ENCODE assay signal across 8 mouse cellular contexts in the genomic region with DNA sequence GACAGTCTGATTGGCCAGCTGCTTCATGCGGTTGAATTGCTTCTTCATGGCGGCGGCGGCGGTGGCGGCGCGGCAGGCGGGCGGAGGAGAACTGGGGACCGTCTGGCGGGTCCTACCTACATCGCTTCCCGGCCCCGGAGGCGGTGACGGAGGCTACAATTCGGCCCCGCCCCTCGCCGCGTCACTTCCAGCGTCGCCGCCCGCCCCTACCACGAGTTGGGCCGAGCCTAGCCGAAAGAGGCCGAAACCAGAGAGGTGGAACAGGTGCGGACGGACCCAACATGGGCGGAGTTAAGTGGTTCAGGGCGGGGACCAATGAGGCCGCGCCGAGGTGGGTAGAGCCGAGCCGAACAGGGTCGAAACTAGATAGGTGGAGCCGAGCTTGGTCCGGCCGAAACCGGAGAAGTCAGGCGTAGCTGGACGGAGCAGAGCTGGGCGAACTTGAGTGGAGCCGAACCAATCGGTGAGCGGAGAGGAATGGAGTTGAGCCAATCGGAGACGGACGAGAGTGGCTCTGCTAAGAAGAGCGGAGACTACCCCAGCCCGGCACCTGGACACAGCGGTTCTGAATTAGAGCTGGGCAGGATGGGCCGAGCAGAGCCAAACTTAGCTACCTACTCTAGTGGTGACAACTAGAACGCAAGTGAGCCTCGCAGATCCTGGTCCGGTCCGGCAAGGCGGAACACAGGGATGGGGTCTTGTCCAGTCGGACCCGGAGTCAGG. TPM values are rescaled to one million over a fixed set of nuclear protein-coding genes. Genes with fewer than 3 reads are reported as not detected.
A peak's percentile ranks its signal among the peaks of the same experiment; 100 is the strongest.
DNase-seq lines count a peak whose midpoint lies in the region; ATAC-seq and TF ChIP-seq lines count a peak whose summit lies in the region.

Gene Lcmt1 (plus strand): TSS at position 26 of the 723 bp plus-strand sequence.
Gene Arhgap17 (minus strand): TSS at position 157 of the 723 bp plus-strand sequence.

- peak; percentile 97 for DNase-seq in CD4-positive helper T cell, adult 2 months (ENCODE audit: low read depth, low spot score)
- peak; percentile 83 for DNase-seq in brain, embryonic 18.5 days (ENCODE audit: low read depth, low spot score)
- peak; percentile 98 for DNase-seq in kidney, postnatal 0 days (ENCODE audit: low spot score)
- peak; percentile 98 for DNase-seq in liver, embryonic 11.5 days (ENCODE audit: low spot score)
- DNase-seq in naive thymus-derived CD4-positive, alpha-beta T cell, adult 2 months (ENCODE audit: low read depth), result peak; percentile 98

- H3K27me3 ChIP-seq in heart, embryonic 12.5 days (replicated peaks), result no peaks in the 10 kb centered on the region
- H3K27me3 ChIP-seq in kidney, postnatal 0 days (ENCODE audit: insufficient read depth, low read length), result no peaks in the 10 kb centered on the region
- H3K27me3 ChIP-seq in liver, embryonic 11.5 days (replicated peaks; ENCODE audit: control insufficient read depth, insufficient read depth, low read length), result no peaks in the 10 kb centered on the region
- no peaks in the 10 kb centered on the region for H3K27me3 ChIP-seq in stomach, embryonic 14.5 days (ENCODE audit: control insufficient read depth, insufficient read depth, low read length)

- WGBS in heart, embryonic 12.5 days, result under 1% methylated on average over 64 of the region's 64 CpGs
- under 1% methylated on average over 64 of the region's 64 CpGs for WGBS in kidney, postnatal 0 days
- WGBS in liver, embryonic 11.5 days, result under 1% methylated on average over 64 of the region's 64 CpGs
- WGBS in stomach, embryonic 14.5 days, result under 1% methylated on average over 64 of the region's 64 CpGs

- peak within 1 kb of the TSS; percentile 89 for H3K4me3 ChIP-seq in heart, embryonic 12.5 days
- peak within 1 kb of the TSS; percentile 87 for H3K4me3 ChIP-seq in kidney, postnatal 0 days (replicated peaks; ENCODE audit: low read depth, low read length)
- peak within 1 kb of the TSS; percentile 79 for H3K4me3 ChIP-seq in liver, embryonic 11.5 days (ENCODE audit: low read depth, low read length)
- peak within 1 kb of the TSS; percentile 65 for H3K4me3 ChIP-seq in stomach, embryonic 14.5 days (ENCODE audit: low read depth, low read length)

- peaks cover 40% of the 10 kb centered on the region for H3K4me1 ChIP-seq in heart, embryonic 12.5 days (replicated peaks)
- peaks cover 20% of the 10 kb centered on the region for H3K4me1 ChIP-seq in kidney, postnatal 0 days (replicated peaks; ENCODE audit: insufficient read depth, low read length)
- peaks cover 39% of the 10 kb centered on the region for H3K4me1 ChIP-seq in liver, embryonic 11.5 days (replicated peaks; ENCODE audit: control insufficient read depth, insufficient read depth, low read length)
- peaks cover 13% of the 10 kb centered on the region for H3K4me1 ChIP-seq in stomach, embryonic 14.5 days (ENCODE audit: control insufficient read depth, insufficient read depth, low read length)

- H3K27ac ChIP-seq in heart, embryonic 12.5 days (ENCODE audit: poor library complexity, severe bottlenecking), result peak within 1 kb of the TSS; percentile 89
- H3K27ac ChIP-seq in kidney, postnatal 0 days, result peak within 1 kb of the TSS; percentile 86
- peak within 1 kb of the TSS; percentile 82 for H3K27ac ChIP-seq in liver, embryonic 11.5 days (ENCODE audit: low read depth, low read length)
- peak within 1 kb of the TSS; percentile 86 for H3K27ac ChIP-seq in stomach, embryonic 14.5 days (ENCODE audit: low read length)

- peak within 1 kb of the TSS; percentile 83 for H3K4me2 ChIP-seq in heart, embryonic 12.5 days
- H3K4me2 ChIP-seq in kidney, postnatal 0 days (ENCODE audit: low read length), result peak within 1 kb of the TSS; percentile 89
- peak within 1 kb of the TSS; percentile 95 for H3K4me2 ChIP-seq in liver, embryonic 11.5 days
- H3K4me2 ChIP-seq in stomach, embryonic 14.5 days (replicated peaks; ENCODE audit: low read depth, low read length), result peak within 1 kb of the TSS; percentile 57

- peak within 1 kb of the TSS; percentile 89 for H3K9ac ChIP-seq in heart, embryonic 12.5 days
- H3K9ac ChIP-seq in kidney, postnatal 0 days (ENCODE audit: low read depth, low read length), result peak within 1 kb of the TSS; percentile 86
- peak within 1 kb of the TSS; percentile 81 for H3K9ac ChIP-seq in liver, embryonic 11.5 days (ENCODE audit: low read depth, low read length)
- peak within 1 kb of the TSS; percentile 77 for H3K9ac ChIP-seq in stomach, embryonic 14.5 days (replicated peaks; ENCODE audit: low read depth, low read length)

- TF ChIP-seq CTCF in kidney, postnatal 0 days (IDR thresholded peaks at IDR 0.05; ENCODE audit: low read depth), result no peak

- ATAC-seq in erythroid progenitor cell, adult 5-6 weeks (replicated peaks; ENCODE audit: low FRiP score, poor library complexity, severe bottlenecking), result peak; percentile 90
- peak; percentile 98 for ATAC-seq in heart, embryonic 12.5 days (ENCODE audit: insufficient number of reproducible peaks, low FRiP score)
- ATAC-seq in kidney, postnatal 0 days (replicated peaks; ENCODE audit: low FRiP score, low read depth), result peak; percentile 98
- ATAC-seq in liver, embryonic 11.5 days (replicated peaks; ENCODE audit: low FRiP score), result peak; percentile 95
- peak; percentile 98 for ATAC-seq in stomach, embryonic 14.5 days (ENCODE audit: insufficient number of reproducible peaks, insufficient read depth, low FRiP score, low read depth)

- H3K36me3 ChIP-seq in heart, embryonic 12.5 days, result no peaks in the 10 kb centered on the region
- no peaks in the 10 kb centered on the region for H3K36me3 ChIP-seq in kidney, postnatal 0 days (ENCODE audit: insufficient read depth, low read length)
- no peaks in the 10 kb centered on the region for H3K36me3 ChIP-seq in liver, embryonic 11.5 days (ENCODE audit: control insufficient read depth, insufficient read depth, low read length)
- H3K36me3 ChIP-seq in stomach, embryonic 14.5 days (ENCODE audit: control insufficient read depth, insufficient read depth, low read length), result no peaks in the 10 kb centered on the region

- H3K9me3 ChIP-seq in heart, embryonic 12.5 days (replicated peaks), result no peaks in the 10 kb centered on the region
- no peaks in the 10 kb centered on the region for H3K9me3 ChIP-seq in kidney, postnatal 0 days (replicated peaks; ENCODE audit: low read length)
- H3K9me3 ChIP-seq in liver, embryonic 11.5 days (ENCODE audit: control insufficient read depth, low read length), result no peaks in the 10 kb centered on the region
- no peaks in the 10 kb centered on the region for H3K9me3 ChIP-seq in stomach, embryonic 14.5 days (ENCODE audit: control insufficient read depth, low read depth, low read length)

RNA-seq across cellular contexts. Expression of gene Lcmt1, which starts in this region (rescaled TPM):
- 16.8 and 24.9 TPM in 2 replicates for total RNA-seq in erythroid progenitor cell, adult 5-6 weeks (2015; ENCODE audit: low replicate concordance)
- total RNA-seq in erythroid progenitor cell, adult 5-6 weeks (2017; ENCODE audit: low replicate concordance), result 16.0 and 21.4 TPM in 2 replicates
- 37.5 and 38.5 TPM in 2 replicates for polyA plus RNA-seq in heart, embryonic 12.5 days (2016; fragmentation: Nextera tagmentation; extraction: Ambion mirVana)
- 57.0 and 58.2 TPM in 2 replicates for polyA plus RNA-seq in kidney, postnatal 0 days (2015; fragmentation: Nextera tagmentation; extraction: Ambion mirVana)
- polyA plus RNA-seq in liver, embryonic 11.5 days (2014; fragmentation: Nextera tagmentation; extraction: Ambion mirVana), result 49.7 and 54.4 TPM in 2 replicates
- 49.8 and 51.0 TPM in 2 replicates for polyA plus RNA-seq in stomach, embryonic 14.5 days (2014; fragmentation: Nextera tagmentation; extraction: Ambion mirVana)

RNA-seq across cellular contexts. Expression of gene Arhgap17, which starts in this region (rescaled TPM):
- 32.8 and 34.0 TPM in 2 replicates for total RNA-seq in erythroid progenitor cell, adult 5-6 weeks (2015; ENCODE audit: low replicate concordance)
- total RNA-seq in erythroid progenitor cell, adult 5-6 weeks (2017; ENCODE audit: low replicate concordance), result 11.4 and 15.7 TPM in 2 replicates
- 23.0 and 25.4 TPM in 2 replicates for polyA plus RNA-seq in heart, embryonic 12.5 days (2016; fragmentation: Nextera tagmentation; extraction: Ambion mirVana)
- polyA plus RNA-seq in kidney, postnatal 0 days (2015; fragmentation: Nextera tagmentation; extraction: Ambion mirVana), result 17.6 TPM in 2 replicates
- 29.8 and 31.3 TPM in 2 replicates for polyA plus RNA-seq in liver, embryonic 11.5 days (2014; fragmentation: Nextera tagmentation; extraction: Ambion mirVana)
- 25.3 and 26.6 TPM in 2 replicates for polyA plus RNA-seq in stomach, embryonic 14.5 days (2014; fragmentation: Nextera tagmentation; extraction: Ambion mirVana)

Comparison
In these comparisons a context has a peak if more than half of its experiments do, and no peak if none do; other contexts are left out.
1. Peak in every context shown above with its lines: DNase-seq, ATAC-seq, H3K4me3 ChIP-seq and H3K27ac ChIP-seq.